Mouse (Mus musculus) ES-E14 (cell line): Measurements from ENCODE around the gene Slc9a9.

ENCODE experiments used
- CHD2 ChIP-seq: IDR thresholded peaks from 2 replicates; pipeline ENCODE4 v1.6.1; 2014; ENCODE audit warnings: mild to moderate bottlenecking, low read depth, low read length, inconsistent platforms
- MAFK ChIP-seq: IDR thresholded peaks from 2 replicates; pipeline ENCODE4 v1.6.1; 2014; ENCODE audit warnings: mild to moderate bottlenecking, low read depth, low read length, inconsistent platforms; ENCODE audit not compliant: insufficient read depth
- ZC3H11A ChIP-seq: IDR thresholded peaks from 2 replicates; pipeline ENCODE4 v1.6.1; 2012; ENCODE audit warnings: low read depth, mild to moderate bottlenecking, inconsistent platforms, low read length, borderline replicate concordance

DNA sequence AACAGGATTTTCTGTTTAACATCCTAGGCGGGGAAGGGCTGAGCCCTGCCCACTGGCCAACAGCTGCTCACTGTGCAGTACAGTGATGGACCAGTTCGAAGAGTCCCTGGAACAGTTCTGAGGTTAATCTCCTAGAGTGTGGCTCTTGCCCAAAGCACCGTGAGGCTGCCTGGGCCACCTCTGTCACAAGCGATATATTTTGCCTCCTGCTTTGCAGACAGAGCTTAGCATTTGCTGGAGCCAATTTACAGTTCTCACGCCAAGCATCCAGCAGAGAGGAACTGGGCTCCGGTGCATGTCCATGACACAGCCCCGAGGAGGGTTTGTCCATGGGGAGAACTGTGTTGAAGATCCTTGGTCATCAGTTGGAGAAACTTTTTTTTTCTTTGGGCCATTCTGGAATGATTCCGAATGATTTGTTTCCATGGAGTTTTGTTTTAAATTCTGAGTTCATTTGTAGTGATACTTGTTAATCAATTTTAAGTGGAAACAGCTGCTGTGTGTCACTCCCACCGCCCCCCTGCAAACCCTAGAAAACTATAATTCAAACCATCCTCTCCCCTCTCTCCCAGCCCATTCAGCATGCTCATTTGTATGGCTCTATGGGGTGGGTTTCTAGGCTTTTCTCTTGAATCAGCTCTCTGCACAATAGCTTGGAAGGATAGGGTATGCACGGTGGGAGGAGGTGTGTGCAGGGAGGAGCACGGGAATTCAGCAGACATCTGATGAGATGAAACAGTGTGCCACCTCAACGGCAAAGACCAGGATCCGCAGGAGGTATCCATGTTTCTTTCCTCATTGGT, 511.7 kb downstream of the Slc9a9 start:
- TF ChIP-seq MAFK (no peak), ZC3H11A (no peak), CHD2 (no peak)
